Comparison of ENCODE assay signal across 7 mouse cellular contexts in the genomic region with DNA sequence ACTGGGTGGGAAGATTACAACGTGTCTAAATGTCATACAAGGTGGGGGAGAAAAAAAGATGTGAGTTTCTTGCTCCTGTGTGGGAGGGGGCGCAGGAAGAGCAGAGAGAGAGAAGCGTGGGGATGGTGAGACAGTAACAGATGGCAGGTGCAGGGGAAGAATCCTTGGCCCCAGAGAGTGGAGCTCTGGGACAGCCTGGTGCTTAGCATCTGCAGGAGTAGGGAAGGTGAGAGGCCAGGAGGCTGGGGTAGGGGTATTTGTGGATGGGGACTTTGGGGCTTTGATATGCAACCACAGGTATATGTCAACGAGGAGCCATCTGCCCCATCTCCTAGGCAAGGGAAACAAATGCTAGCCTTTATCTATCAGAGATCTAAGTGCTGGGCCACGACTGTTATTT. TPM values are rescaled to one million over a fixed set of nuclear protein-coding genes. Genes with fewer than 3 reads are reported as not detected.
DNase-seq lines count a peak whose midpoint lies in the region; ATAC-seq and TF ChIP-seq lines count a peak whose summit lies in the region.

No protein-coding gene starts in this region.

- no peak overlapping the region; the same call in 1 of the 2 replicates for H3K4me3 ChIP-seq in spleen, adult 2 months (ENCODE audit: extremely low read depth, insufficient read depth, insufficient read length)
- no peak overlapping the region for H3K4me3 ChIP-seq in embryonic facial prominence, embryonic 15.5 days (replicated peaks)
- no peak overlapping the region; the same call in 1 of the 2 replicates for H3K4me3 ChIP-seq in limb, embryonic 15.5 days
- H3K4me3 ChIP-seq in lung, adult 2 months (replicated peaks; ENCODE audit: extremely low read depth, low read depth, low read length) = no peak overlapping the region

- TF ChIP-seq CTCF in spleen, adult 2 months (IDR thresholded peaks at IDR 0.05; ENCODE audit: extremely low read depth, insufficient read depth, insufficient read length, insufficient replicate concordance) = no peak
- TF ChIP-seq CTCF in lung, adult 2 months (IDR thresholded peaks at IDR 0.05; ENCODE audit: insufficient read depth, low read length) = no peak

- TF ChIP-seq POLR2A in spleen, adult 2 months (IDR thresholded peaks at IDR 0.05; ENCODE audit: low read depth, low read length) = no peak
- TF ChIP-seq POLR2A in lung, adult 2 months (IDR thresholded peaks at IDR 0.05; ENCODE audit: borderline replicate concordance, extremely low read depth, low read depth, low read length) = no peak

- H3K9ac ChIP-seq in embryonic facial prominence, embryonic 15.5 days = no peak overlapping the region
- H3K9ac ChIP-seq in limb, embryonic 15.5 days = no peak overlapping the region

- H3K36me3 ChIP-seq in spleen, adult 2 months (ENCODE audit: control insufficient read depth, insufficient read depth, low read length) = no peaks in the 10 kb centered on the region
- H3K36me3 ChIP-seq in embryonic facial prominence, embryonic 15.5 days = no peaks in the 10 kb centered on the region
- H3K36me3 ChIP-seq in limb, embryonic 15.5 days = peaks cover 3% of the 10 kb centered on the region; the same call in 1 of the 2 replicates

- no peak for DNase-seq in spleen, adult 2 months (ENCODE audit: low read depth in 1 of 2, low spot score in 2 of 2)
- DNase-seq in spleen, postnatal 14 days (ENCODE audit: low spot score in 2 of 2) = no peak
- peak; percentile 36 for DNase-seq in thymus, postnatal 14 days
- no peak for DNase-seq in lung, adult 2 months
- DNase-seq in frontal cortex, postnatal 25 days (ENCODE audit: low spot score in 2 of 2) = no peak

- WGBS in spleen, adult 2 months = 68% methylated on average over 5 of the region's 5 CpGs
- WGBS in embryonic facial prominence, embryonic 15.5 days = 73% methylated on average over 5 of the region's 5 CpGs
- 73% methylated on average over 5 of the region's 5 CpGs for WGBS in limb, embryonic 15.5 days
- WGBS in lung, adult 2 months = 65% methylated on average over 5 of the region's 5 CpGs

- H3K27me3 ChIP-seq in spleen, adult 2 months (ENCODE audit: control insufficient read depth, insufficient read depth, low read length) = no peaks in the 10 kb centered on the region
- H3K27me3 ChIP-seq in embryonic facial prominence, embryonic 15.5 days = no peaks in the 10 kb centered on the region
- H3K27me3 ChIP-seq in limb, embryonic 15.5 days = no peaks in the 10 kb centered on the region

- H3K4me1 ChIP-seq in spleen, adult 2 months (ENCODE audit: control insufficient read depth, insufficient read depth, insufficient read length) = peaks cover 2% of the 10 kb centered on the region; the same call in 1 of the 2 replicates
- H3K4me1 ChIP-seq in embryonic facial prominence, embryonic 15.5 days = peaks cover 11% of the 10 kb centered on the region; the same call in 1 of the 2 replicates
- H3K4me1 ChIP-seq in limb, embryonic 15.5 days = peaks cover 7% of the 10 kb centered on the region; the same call in 1 of the 2 replicates
- H3K4me1 ChIP-seq in lung, adult 2 months (ENCODE audit: control insufficient read depth, insufficient read depth, low read length) = peaks cover 3% of the 10 kb centered on the region

- ATAC-seq in embryonic facial prominence, embryonic 15.5 days (ENCODE audit: insufficient number of reproducible peaks, low FRiP score, low TSS enrichment, low read depth) = no peak
- ATAC-seq in limb, embryonic 15.5 days (ENCODE audit: insufficient number of reproducible peaks, low FRiP score, low TSS enrichment, low read depth) = no peak

- peak overlapping the region; percentile 7 for H3K27ac ChIP-seq in spleen, adult 2 months (ENCODE audit: insufficient read depth, low read length)
- H3K27ac ChIP-seq in embryonic facial prominence, embryonic 15.5 days (replicated peaks) = peak overlapping the region; percentile 94
- peak overlapping the region; percentile 93; the same call in 1 of the 2 replicates for H3K27ac ChIP-seq in limb, embryonic 15.5 days

- H3K9me3 ChIP-seq in embryonic facial prominence, embryonic 15.5 days (replicated peaks) = no peaks in the 10 kb centered on the region
- no peaks in the 10 kb centered on the region for H3K9me3 ChIP-seq in limb, embryonic 15.5 days

- H3K4me2 ChIP-seq in embryonic facial prominence, embryonic 15.5 days (replicated peaks) = peak overlapping the region; percentile 51
- H3K4me2 ChIP-seq in limb, embryonic 15.5 days = peak overlapping the region; percentile 42

RNA-seq across cellular contexts. Expression of gene Senp7, which starts 26.4 kb away (rescaled TPM):
- 2.9 and 3.6 TPM in 2 replicates for polyA plus RNA-seq in spleen, adult 2 months (2012; rRNA removed)
- polyA plus RNA-seq in embryonic facial prominence, embryonic 15.5 days (2015; fragmentation: Nextera tagmentation; extraction: Ambion mirVana) = 29.9 and 33.1 TPM in 2 replicates
- polyA plus RNA-seq in limb, embryonic 15.5 days (2015; fragmentation: Nextera tagmentation; extraction: Ambion mirVana) = 36.1 and 36.9 TPM in 2 replicates
- polyA plus RNA-seq in lung, adult 2 months (2012; rRNA removed) = 2.2 and 4.5 TPM in 2 replicates

RNA-seq across cellular contexts. Expression of gene Trmt10c, which starts 36.9 kb away (rescaled TPM):
- polyA plus RNA-seq in spleen, adult 2 months (2012; rRNA removed) = 2.6 and 3.1 TPM in 2 replicates
- polyA plus RNA-seq in embryonic facial prominence, embryonic 15.5 days (2015; fragmentation: Nextera tagmentation; extraction: Ambion mirVana) = 22.0 and 23.0 TPM in 2 replicates
- 24.3 and 24.7 TPM in 2 replicates for polyA plus RNA-seq in limb, embryonic 15.5 days (2015; fragmentation: Nextera tagmentation; extraction: Ambion mirVana)
- 2.1 TPM in 2 replicates for polyA plus RNA-seq in lung, adult 2 months (2012; rRNA removed)

RNA-seq across cellular contexts. Expression of gene Pcnp, which starts 45.0 kb away (rescaled TPM):
- polyA plus RNA-seq in spleen, adult 2 months (2012; rRNA removed) = 5.6 and 7.3 TPM in 2 replicates
- 211 and 218 TPM in 2 replicates for polyA plus RNA-seq in embryonic facial prominence, embryonic 15.5 days (2015; fragmentation: Nextera tagmentation; extraction: Ambion mirVana)
- polyA plus RNA-seq in limb, embryonic 15.5 days (2015; fragmentation: Nextera tagmentation; extraction: Ambion mirVana) = 220 and 225 TPM in 2 replicates
- 12.2 and 25.4 TPM in 2 replicates for polyA plus RNA-seq in lung, adult 2 months (2012; rRNA removed)

Comparison
In these comparisons a context has a peak if more than half of its experiments do, and no peak if none do; other contexts are left out.
1. H3K27ac ChIP-seq: peak in every context shown above with its lines; median percentile 94 in embryonic facial prominence, embryonic 15.5 days; 93 in limb, embryonic 15.5 days; 7 in spleen, adult 2 months.